Mouse (Mus musculus): Measurements from ENCODE around the gene Crat.

The Crat gene

GRCm38 (mm10) chr2:30402351-30402826, 13.2 kb downstream of the Crat start:
- peak; percentile 79 for DNase-seq

- peak; percentile 63 for DNase-seq
These were observed 14.0 kb downstream of the Crat start for GRCm38 (mm10) chr2:30401581-30401980.

GRCm38 (mm10) chr2:30399191-30400171, 16.1 kb downstream of the Crat start:
- DNase-seq: peak; percentile 93

DNA sequence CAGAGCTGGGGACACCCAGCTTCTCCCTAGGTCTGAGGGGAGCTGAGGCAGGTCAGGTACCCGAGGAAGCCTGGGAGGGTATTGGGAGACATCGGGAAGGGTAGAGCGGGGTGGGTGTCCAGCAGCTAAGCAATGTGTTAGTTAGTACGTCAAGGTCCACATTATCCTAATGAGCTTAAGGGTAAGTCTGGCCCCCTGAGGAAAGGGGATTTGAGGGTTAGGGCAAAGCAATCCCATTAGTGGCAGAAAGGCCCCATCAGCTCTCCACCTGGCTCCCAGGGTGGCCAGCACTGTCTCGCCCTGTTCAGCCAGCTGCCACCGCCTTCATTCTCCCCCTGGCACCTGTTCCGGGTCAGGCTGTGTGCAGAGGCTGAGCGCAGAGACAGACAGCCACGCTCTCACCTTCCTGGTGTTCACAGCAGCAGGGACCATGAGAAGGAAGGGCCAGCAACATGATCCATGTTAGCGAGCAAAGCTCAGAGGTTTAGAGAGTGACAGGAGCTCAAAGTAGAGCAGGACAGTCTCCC, 17.6 kb downstream of the Crat start:
- no peak for DNase-seq

DNA sequence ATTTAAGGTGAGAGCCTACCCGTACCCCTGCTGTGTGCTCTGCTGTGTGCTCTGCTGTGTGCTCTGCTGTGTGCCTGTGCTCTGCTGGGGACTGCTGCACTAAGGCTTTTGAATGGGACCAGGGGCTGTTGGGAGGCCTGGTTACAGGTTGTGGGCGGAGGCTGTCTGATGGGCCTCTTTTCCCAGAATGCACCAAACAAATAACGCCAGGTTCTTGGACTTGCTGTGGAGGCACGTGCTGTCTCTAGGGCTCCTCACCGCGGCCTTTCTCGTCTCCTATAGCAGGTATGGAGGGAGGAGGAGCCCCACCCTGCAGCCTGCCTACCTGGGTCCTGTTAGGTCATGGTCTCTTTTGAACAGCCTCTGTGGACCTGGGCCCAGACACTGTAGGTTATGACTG, 19.4 kb downstream of the Crat start:
- DNase-seq: no peak

- peak; percentile 56 for DNase-seq
These were observed 19.9 kb downstream of the Crat start for GRCm38 (mm10) chr2:30395757-30396156.

DNA sequence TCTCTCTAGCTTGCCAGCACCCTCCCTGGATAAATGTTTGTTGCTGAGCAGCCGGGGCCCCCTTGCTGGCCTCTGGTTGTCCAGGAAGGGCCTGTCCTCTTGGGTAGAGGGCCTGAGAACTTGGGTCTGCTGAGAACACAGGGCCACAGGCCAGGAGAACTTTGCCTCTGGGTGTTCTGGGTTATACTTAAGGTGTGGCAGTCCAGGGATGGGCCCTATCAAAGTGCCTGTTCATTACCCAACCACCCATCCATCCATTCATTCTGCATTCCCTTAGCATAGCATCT, 22.3 kb downstream of the Crat start:
- no peak for DNase-seq

- peak; percentile 78 for DNase-seq
These were observed 22.8 kb downstream of the Crat start for GRCm38 (mm10) chr2:30392577-30393369.

DNA sequence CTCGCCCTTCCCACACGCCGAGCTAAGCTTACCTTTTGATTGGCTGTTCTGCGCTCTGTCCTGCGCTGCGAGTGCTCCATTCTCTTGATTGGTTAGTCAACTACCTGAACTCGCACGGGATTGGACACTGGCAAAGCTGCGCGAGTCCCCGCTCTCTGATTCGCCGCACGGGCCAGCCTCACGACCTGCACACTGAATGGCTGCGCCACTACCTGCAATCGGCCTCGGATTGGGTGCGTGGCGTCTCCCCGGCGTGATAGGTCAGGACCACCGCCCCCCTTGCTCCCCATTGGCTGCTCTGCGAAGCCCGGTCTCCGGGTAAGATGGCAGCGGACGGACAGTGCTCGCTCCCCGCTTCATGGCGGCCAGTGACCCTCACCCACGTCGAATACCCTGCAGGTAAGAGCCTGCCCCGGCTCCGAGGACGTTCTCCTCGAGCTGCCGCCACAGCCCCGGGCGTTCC, 23.5 kb downstream of the Crat start, which contains the start of gene Dolpp1:
Gene Dolpp1 (plus strand): TSS at position 141 of the 463 bp plus-strand sequence.
- DNase-seq: peak; percentile 99

- DNase-seq: no peak
These were observed 26.6 kb downstream of the Crat start for GRCm38 (mm10) chr2:30389000-30389399.

DNA sequence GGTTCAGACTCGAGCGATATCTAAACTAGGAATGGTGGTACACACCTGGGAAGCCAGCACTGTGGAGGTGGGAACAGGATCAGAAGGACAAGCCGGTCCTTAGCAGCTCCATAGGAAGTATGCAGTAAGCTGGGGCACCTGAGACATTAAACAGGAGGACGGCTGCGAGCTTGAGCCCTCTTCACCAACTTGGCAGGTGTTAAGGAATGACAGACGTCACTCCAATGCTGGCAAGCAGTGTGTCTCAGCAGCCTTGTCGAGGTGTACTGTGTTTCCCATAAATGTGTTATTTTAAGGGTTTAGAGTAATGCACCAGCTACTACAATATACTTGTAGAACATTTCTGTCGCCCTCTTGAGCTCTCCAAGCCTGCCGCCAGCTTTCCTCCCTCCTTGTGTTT, 28.7 kb downstream of the Crat start:
- no peak for DNase-seq

DNA sequence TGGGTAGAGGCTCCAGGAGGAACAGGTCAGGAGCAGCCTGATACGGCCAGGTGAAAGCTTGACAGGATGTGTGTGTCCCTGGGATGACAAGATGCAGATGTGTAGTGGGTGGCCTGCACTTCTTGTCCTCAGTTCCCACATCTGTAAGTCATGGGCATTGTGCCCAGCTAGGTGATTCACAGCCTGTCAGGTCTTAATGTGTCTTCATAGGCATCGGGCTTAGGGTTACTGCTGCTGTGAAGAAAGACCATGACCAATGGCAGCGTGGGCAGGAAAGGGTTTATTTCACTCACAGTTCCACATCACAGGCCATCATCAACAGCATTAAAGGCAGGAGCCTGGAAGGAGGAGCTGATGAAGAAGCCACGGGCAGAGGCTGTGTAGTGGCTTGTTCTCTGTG, 30.0 kb downstream of the Crat start:
- DNase-seq: no peak

DNA sequence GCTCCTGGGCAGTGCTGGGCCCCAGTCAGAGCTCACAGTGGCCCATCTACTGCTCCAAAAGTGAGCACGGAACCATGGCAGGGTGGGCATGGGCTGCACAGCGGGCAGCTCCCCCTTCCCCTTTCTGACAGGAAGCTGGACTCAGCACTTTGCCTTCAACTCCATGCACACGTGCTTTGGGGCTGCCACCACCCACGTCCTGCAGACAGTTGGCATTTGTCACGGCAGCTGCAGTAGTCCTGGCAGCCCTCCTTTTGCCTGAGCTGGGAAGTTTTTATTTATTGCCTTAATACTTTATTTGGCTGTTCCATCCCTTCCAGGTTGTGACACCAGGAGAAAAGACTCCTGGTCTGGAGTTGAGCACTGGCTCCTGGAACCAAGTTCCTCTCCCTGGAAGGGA, 30.8 kb downstream of the Crat start:
- no peak for DNase-seq

DNA sequence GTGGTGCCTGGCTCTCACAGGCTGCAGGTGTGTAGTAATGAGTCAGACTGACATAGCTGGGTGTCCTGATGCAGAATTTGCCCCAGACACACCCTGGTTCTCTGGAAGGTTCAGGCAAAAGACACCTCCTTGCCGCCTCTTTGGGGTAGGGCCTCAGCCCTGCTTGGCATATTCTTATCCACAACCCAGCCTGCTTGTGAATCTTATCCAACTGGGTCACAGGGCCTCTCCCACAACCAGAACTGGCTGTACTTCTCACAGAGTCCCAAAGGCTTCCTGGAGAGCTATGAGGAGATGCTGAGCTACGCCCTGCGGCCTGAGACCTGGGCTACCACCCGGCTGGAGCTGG, 34.3 kb downstream of the Crat start:
- no peak for DNase-seq

DNA sequence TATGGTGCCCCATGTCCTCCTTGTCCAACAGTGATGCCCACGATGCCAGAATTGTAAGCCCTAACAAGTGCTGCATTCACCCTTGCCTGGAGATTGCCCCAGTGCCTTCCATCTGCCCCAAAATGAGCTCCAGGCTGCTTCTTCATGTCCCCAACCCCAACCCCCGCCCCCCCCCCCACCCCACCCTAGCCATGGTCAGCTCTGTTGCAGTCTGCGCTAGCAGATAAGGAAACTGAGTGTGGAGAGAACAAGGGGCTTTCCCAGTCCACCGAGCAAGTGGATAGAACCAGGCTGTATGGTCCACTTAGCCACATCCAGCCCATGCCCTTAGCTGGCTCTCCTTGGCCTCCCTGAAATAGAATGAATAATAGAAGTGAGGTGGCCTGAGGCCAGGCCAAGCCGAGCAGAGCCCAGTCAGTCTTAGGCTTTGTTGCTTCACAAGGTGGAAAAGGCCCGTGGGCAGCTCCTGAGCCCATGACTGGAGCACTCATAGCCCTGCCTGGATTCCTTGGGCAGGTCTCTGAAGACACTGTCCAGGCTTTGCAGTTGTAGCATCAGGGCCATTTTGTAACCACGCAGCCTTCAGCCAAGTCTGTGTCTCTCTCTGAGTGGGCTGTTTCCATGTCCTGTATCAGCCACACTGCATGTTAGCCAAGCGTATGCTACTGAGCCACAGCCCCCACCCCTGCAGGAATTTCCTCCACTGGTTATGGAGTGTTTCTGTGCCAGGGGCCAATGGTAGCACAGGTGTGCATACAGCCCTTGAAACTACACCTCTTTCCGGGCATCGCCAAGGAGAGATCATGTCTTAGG, 34.8 kb downstream of the Crat start:
- DNase-seq: no peak

DNA sequence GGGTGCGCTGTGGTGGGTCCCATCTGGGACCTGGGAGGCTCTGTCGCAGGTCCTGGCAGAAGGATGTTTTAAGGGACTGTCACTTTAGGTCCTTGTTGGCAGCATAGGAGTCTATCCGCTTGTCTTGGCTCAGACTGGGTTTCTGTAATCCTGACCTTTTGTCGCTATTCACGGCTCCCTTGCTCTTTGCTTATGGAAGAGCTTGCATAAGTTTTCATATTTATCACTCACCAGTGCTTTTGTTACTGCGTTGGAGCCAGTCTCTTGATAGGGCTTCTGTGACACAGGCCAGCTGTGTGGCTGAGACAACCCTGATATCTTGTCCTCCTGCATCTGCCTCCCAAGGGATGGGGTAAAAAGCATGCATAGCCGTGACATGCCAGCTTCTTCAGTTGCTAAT, 36.3 kb downstream of the Crat start:
- no peak for DNase-seq

DNA sequence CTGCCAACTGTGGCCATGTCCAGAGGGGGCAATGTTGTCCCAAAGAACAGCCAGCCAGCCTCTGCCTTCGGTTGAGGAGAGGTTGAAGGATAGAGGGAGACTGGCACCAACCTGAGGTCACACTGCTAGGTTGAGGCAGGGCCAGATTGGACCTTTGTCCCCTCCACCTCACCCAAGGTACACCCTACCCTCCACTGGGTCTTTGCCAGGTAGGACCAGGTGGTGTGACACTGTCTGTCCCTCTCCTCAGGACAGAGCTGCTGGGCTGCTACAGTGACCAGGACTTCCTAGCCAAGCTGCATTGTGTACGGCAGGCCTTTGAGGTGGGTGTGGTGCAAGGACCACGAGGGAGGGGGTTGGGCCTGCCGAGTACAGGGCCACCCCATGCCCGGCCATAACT, 37.9 kb downstream of the Crat start:
- DNase-seq: no peak

GRCm38 (mm10) chr2:30375893-30376292, 39.7 kb downstream of the Crat start:
- DNase-seq: no peak

- no peak for DNase-seq
These were observed 42.9 kb downstream of the Crat start for GRCm38 (mm10) chr2:30372726-30373125.

DNA sequence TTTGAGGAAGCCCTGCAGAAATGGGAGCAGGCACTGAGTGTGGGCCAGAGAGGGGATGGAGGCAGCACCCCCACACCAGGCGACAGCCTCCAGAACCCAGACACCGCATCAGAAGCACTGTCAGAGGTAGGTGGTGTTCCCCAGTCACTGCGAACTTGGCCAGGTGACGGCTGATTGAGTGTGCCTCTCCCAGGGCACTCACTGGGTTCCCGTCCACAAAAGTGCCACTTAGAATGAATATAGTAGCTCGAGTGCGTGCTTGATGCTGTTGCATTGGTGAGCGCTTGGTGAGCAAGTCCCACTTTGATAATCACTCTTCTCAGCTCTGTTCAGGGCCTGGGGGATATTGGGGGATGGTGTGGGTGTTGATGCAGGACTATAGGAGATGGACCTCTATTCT, 44.1 kb downstream of the Crat start:
- DNase-seq: no peak

DNA sequence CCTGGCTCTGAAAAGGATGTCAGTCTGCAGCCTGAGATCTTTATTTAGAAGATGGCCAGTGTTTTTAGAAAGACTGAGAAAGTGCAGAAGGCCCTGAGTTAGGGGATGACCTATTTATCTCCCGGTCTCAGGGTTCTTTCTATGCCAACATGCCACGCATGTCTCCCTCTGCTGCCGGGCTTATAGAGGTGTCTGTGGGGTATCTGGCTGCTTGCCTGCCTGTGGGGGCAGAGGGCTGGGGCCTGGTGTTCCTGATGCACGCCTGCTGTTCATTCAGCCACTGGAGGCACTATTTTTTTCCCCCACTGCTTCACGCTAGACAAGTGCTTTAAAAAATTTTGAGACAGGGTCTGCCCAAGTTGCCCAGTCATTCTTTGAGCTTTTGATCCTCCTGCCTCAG, 49.4 kb downstream of the Crat start:
- DNase-seq: peak; percentile 51

GRCm38 (mm10) chr2:30365281-30366069, 50.1 kb downstream of the Crat start:
- DNase-seq: peak; percentile 46

All from cerebellum, adult 9-11 months (tissue).